Mouse (Mus musculus) liver, embryonic 14.5 days (tissue): ENCODE data around the gene Ppp1r2. TPM values are rescaled to one million over a fixed set of nuclear protein-coding genes. Genes with fewer than 3 reads are reported as not detected.

Experiments
- ATAC-seq: fragments of 200-750 bp; cut with Nextera tagmentation; 2 replicates; pipeline ENCODE4 v1.8.0; 2017; ENCODE audit warnings: moderate number of reproducible peaks, mild to moderate bottlenecking, moderate library complexity; ENCODE audit not compliant: insufficient read depth
- DNase-seq, 3 experiments: peaks; one replicate each; pipeline ENCODE4 v3.0.0-alpha.2; 2012 to 2013; ENCODE audit warnings: low read depth in 3 of 3, low spot score in 3 of 3
- H3K27ac ChIP-seq: fragments of 300-500 bp; sonication (generic); 2 replicates; pipeline ENCODE4 v1.5.1; 2014; ENCODE audit warnings: moderate library complexity, mild to moderate bottlenecking, control low read depth, inconsistent platforms
- H3K27me3 ChIP-seq: fragments of 300-500 bp; sonication (generic); 2 replicates; pipeline ENCODE4 v1.6.1; 2014; ENCODE audit warnings: mild to moderate bottlenecking, low read length, moderate library complexity; ENCODE audit not compliant: control insufficient read depth, insufficient read depth
- H3K36me3 ChIP-seq: fragments of 300-500 bp; sonication (generic); replicated peaks from 2 replicates; pipeline ENCODE4 v1.6.1; 2014; ENCODE audit warnings: low read depth; ENCODE audit not compliant: control insufficient read depth, insufficient read depth
- H3K4me1 ChIP-seq, 2 experiments: fragments of 200-500 bp in 1 of 2; fragments of 300-500 bp in 1 of 2; sonication (generic) in 1 of 2; replicated peaks; 2 replicates each; pipeline ENCODE4 v1.6.1; 2012 to 2014; ENCODE audit warnings: antibody characterized with exemption in 1 of 2, inconsistent platforms in 1 of 2, low read length in 1 of 2; ENCODE audit not compliant: control insufficient read depth in 2 of 2, insufficient read depth in 2 of 2
- H3K4me2 ChIP-seq: fragments of 300-500 bp; sonication (generic); 2 replicates; pipeline ENCODE4 v1.6.1; 2014; ENCODE audit warnings: low read depth, mild to moderate bottlenecking, control low read depth, moderate library complexity
- H3K4me3 ChIP-seq, 2 experiments: fragments of 200-500 bp in 1 of 2; fragments of 300-500 bp in 1 of 2; sonication (generic) in 1 of 2; 2 replicates each; pipeline ENCODE4 v1.5.1; 2012 to 2014; ENCODE audit warnings: low read depth in 2 of 2, low read length in 2 of 2, mild to moderate bottlenecking in 2 of 2, control low read depth in 1 of 2, inconsistent platforms in 1 of 2, moderate library complexity in 1 of 2; ENCODE audit not compliant: insufficient read depth in 1 of 2
- H3K9ac ChIP-seq: fragments of 300-500 bp; sonication (generic); replicated peaks from 2 replicates; pipeline ENCODE4 v1.6.1; 2014; ENCODE audit warnings: mild to moderate bottlenecking, control low read depth, moderate library complexity
- H3K9me3 ChIP-seq: fragments of 300-500 bp; sonication (generic); 2 replicates; pipeline ENCODE4 v1.6.1; 2016; ENCODE audit warnings: low read length, mixed read lengths; ENCODE audit not compliant: control insufficient read depth
- CTCF ChIP-seq: IDR thresholded peaks from 2 replicates; pipeline ENCODE4 v1.5.1; 2016; ENCODE audit warnings: antibody characterized with exemption, low read depth, control low read depth
- EP300 ChIP-seq: IDR thresholded peaks from 2 replicates; pipeline ENCODE4 v1.6.1; 2016; ENCODE audit warnings: antibody characterized with exemption, low read depth
- WGBS: fragments of 180-500 bp; shearing (Covaris S2); extraction: QIAGEN DNeasy Blood & Tissue Kit; methylation state at CpG from one replicate; pipeline ENCODE4 v1.1.7; 2014; ENCODE audit not compliant: insufficient replicate concordance; 5-methylcytosine and 5-hydroxymethylcytosine counted together
- polyA plus RNA-seq, 2 experiments: library from polyadenylated mRNA; depleted of rRNA in 1 of 2; stranded (reverse) in 1 of 2; unstranded in 1 of 2; fragments of >200 nt; fragmentation: Nextera tagmentation in 1 of 2; extraction: Ambion mirVana in 1 of 2; gene quantifications; 2 replicates each; pipeline versions ENCODE4 v1.2.1 to v1.2.3; 2012 to 2014

Ppp1r2 gene
- polyA plus RNA-seq, 2 experiments, result 13.0 to 31.5 TPM

DNA sequence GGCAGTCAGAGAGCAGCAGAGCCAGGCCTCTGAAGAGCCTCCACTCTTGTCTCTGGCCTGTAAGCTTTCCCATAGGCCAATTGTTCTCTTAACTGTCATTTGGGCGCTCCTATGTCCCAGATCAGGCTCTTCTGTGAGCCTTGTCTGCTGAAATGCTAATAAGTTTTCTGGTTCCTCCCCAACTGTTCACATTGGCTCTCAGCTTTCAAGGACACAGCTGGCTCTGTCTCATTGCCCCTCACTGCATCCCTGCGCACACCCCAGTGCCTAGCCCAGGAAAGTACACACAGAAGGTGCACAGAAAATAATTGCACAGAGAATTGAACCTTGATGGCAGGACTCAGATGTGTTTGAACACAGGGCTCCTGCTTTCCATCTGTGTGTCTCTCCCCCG, 24.9 kb upstream of the Ppp1r2 start:
- no peak overlapping the region for H3K4me3 ChIP-seq
- DNase-seq (no peak), ATAC-seq (no peak)
- TF ChIP-seq CTCF (no peak), EP300 (no peak)
- no peak overlapping the region for H3K4me2 ChIP-seq
- 62% methylated on average over 3 of the region's 3 CpGs for WGBS
- H3K36me3 ChIP-seq, result no peaks in the 10 kb centered on the region
- H3K27ac ChIP-seq, result no peak overlapping the region
- H3K9me3 ChIP-seq, result no peaks in the 10 kb centered on the region
- no peak overlapping the region for H3K9ac ChIP-seq
- no peaks in the 10 kb centered on the region for H3K27me3 ChIP-seq
- H3K4me1 ChIP-seq, result no peaks in the 10 kb centered on the region

DNA sequence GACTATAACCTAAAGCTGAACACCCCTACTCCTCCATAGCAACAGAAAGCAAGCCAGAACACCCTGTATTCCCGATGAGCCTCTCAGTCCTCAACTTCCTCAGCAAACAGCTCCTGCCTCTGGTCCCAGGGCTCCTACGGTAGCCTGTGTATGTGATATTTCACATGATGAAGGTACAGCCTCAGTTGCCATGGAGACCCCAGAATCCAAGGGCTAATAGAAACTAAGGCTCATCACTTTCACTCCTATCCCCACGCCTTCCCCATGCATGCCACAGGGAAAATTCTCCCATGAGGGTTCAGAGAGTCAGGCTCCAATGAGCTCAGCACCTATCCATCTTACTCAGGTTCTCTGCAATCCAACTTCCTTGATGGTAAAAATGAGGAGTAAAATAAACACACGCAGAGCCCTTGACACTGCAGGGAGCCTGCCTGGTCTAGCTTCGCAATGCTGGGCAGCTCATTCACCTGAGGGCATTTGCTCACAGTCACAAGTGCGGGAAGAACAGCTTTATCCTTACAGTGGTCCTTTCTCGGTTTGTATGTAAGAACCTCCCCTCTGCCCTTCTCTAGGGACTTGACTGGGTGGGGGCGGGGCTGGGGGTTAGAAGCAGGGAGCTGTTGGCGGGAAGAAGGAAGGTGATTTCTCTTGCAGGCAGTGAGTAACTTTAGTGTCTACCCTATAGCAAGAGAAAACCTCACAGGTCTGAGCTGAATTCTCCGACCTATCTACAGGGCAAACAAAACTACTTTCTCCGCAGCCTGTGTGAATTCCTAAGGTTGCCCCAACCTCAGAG, 24.3 kb upstream of the Ppp1r2 start:
- ATAC-seq, result no peak
- DNase-seq, result no peak
- H3K4me1 ChIP-seq, result no peaks in the 10 kb centered on the region
- no peak overlapping the region for H3K4me3 ChIP-seq
- no peaks in the 10 kb centered on the region for H3K27me3 ChIP-seq
- H3K9ac ChIP-seq, result no peak overlapping the region
- 51% methylated on average over 11 of the region's 11 CpGs for WGBS
- no peaks in the 10 kb centered on the region for H3K36me3 ChIP-seq
- no peaks in the 10 kb centered on the region for H3K9me3 ChIP-seq
- H3K4me2 ChIP-seq, result no peak overlapping the region
- no peak for TF ChIP-seq CTCF
- no peak for TF ChIP-seq EP300
- no peak overlapping the region for H3K27ac ChIP-seq

DNA sequence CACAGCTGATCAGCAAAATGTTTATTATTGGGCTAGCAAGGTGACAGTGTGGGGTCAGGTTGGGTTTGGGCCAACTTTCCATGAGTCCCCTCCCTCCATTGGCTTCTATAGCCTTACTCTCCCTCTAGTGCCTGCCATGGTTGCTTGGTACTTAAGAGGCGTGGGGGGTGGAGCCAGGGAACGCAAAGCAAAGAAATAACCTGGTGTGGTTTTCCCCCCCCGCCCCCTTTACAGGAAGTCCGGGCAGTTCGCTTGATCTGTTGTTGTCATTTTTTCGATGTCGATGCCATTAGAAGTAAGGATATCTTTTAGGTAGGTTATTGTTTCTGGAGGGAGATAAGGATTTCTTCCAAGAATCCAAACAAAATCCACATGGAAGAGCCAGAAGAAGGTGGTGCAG, 22.0 kb upstream of the Ppp1r2 start:
- H3K4me3 ChIP-seq, result no peak overlapping the region
- H3K27ac ChIP-seq, result no peak overlapping the region
- no peak overlapping the region for H3K9ac ChIP-seq
- H3K36me3 ChIP-seq, result no peaks in the 10 kb centered on the region
- H3K27me3 ChIP-seq, result no peaks in the 10 kb centered on the region
- no peaks in the 10 kb centered on the region for H3K4me1 ChIP-seq
- no peaks in the 10 kb centered on the region for H3K9me3 ChIP-seq
- TF ChIP-seq CTCF (no peak), EP300 (no peak)
- no peak for ATAC-seq
- H3K4me2 ChIP-seq, result no peak overlapping the region
- no peak for DNase-seq
- 53% methylated on average over 7 of the region's 7 CpGs for WGBS

DNA sequence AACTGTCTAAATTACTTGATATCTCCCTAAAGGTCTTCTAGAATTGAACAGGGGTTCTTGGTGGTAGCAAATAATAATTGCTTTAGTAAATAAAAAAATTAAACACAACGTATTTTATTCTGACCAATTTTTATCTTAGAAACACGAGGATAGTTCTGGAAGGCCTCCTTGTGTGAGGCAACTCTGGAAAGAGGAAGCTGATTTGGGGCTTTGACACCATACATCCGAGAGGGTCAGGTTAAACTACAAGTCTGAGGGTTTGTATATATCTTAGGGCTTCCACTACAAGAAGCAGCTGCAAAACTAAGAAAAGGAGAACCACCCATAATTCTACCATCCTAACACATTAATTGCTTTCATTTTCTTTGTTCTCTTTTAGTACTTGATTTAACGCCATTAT, 18.7 kb upstream of the Ppp1r2 start:
- Histone ChIP-seq H3K27me3 (no peaks in the 10 kb centered on the region), H3K4me2 (no peak overlapping the region), H3K27ac (no peak overlapping the region), H3K9me3 (no peaks in the 10 kb centered on the region), H3K9ac (no peak overlapping the region), H3K36me3 (no peaks in the 10 kb centered on the region), H3K4me3 (no peak overlapping the region), H3K4me1 (0 out of 4 replicates have a peak, but pooled peaks cover 0 to 2% of the 10 kb centered on the region in 2 experiments)
- ATAC-seq (no peak), DNase-seq (no peak)
- no peak for TF ChIP-seq CTCF
- TF ChIP-seq EP300, result no peak
- 24% methylated on average over 4 of the region's 4 CpGs for WGBS

DNA sequence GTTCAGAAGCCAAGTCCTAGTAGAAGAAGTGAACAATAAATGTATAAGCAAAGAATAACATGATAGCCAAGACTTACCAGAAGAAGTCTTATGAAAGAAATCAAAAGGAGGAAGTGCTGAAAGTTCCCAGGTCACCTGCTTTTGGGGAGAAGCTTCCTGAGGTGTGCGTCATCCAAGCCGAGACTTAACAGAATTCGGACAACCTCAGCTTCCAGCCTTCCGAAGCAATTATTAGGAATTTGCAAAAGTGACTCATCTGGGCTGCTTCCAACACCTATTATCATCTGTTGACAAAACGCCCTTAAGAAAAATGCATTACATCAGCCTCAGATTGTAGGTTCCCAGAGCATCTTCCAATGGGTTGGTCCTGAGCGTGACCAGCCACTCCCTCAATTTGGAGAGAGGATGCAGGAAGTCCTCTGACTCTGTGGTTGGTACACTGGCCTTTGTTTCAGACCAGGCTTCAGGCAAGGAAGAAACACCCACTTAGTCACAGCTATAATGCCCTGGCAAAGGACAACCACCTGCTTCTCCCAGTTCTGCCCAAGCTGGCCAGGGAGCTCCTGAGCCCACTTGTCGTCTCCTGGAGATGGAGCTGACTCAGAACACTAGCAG, 15.8 kb upstream of the Ppp1r2 start:
- Histone ChIP-seq H3K4me1 (0 out of 4 replicates have a peak, but pooled peaks cover 0 to 2% of the 10 kb centered on the region in 2 experiments), H3K36me3 (no peaks in the 10 kb centered on the region), H3K4me2 (no peak overlapping the region), H3K9ac (no peak overlapping the region), H3K9me3 (no peaks in the 10 kb centered on the region), H3K4me3 (no peak overlapping the region), H3K27me3 (no peaks in the 10 kb centered on the region), H3K27ac (no peak overlapping the region)
- 57% methylated on average over 7 of the region's 7 CpGs for WGBS
- DNase-seq (no peak), ATAC-seq (no peak)
- no peak for TF ChIP-seq CTCF
- TF ChIP-seq EP300, result no peak
